Mouse (Mus musculus) kidney, postnatal 14 days (tissue): ENCODE data around the gene Ralgps2.

Experiments
- DNase-seq: peaks from one replicate; pipeline ENCODE4 v3.0.0; 2022; ENCODE audit warnings: mixed read lengths

Ralgps2 gene

GRCm38 (mm10) chr1:156901689-156902088 lies 37.7 kb downstream of the Ralgps2 start:
- no peak for DNase-seq

GRCm38 (mm10) chr1:156891561-156891960 lies 47.9 kb downstream of the Ralgps2 start:
- DNase-seq = no peak

GRCm38 (mm10) chr1:156888830-156889229 lies 50.6 kb downstream of the Ralgps2 start:
- DNase-seq = no peak

- no peak for DNase-seq
Measured at GRCm38 (mm10) chr1:156885879-156886278, 53.5 kb downstream of the Ralgps2 start.

GRCm38 (mm10) chr1:156884782-156885181 lies 54.6 kb downstream of the Ralgps2 start:
- DNase-seq = no peak

- no peak for DNase-seq
Measured at GRCm38 (mm10) chr1:156870616-156871015, 68.8 kb downstream of the Ralgps2 start.

GRCm38 (mm10) chr1:156870028-156870427 lies 69.4 kb downstream of the Ralgps2 start:
- DNase-seq = no peak

- no peak for DNase-seq
Measured at GRCm38 (mm10) chr1:156864240-156864639, 75.2 kb downstream of the Ralgps2 start.

GRCm38 (mm10) chr1:156863726-156864125 lies 75.7 kb downstream of the Ralgps2 start:
- no peak for DNase-seq

GRCm38 (mm10) chr1:156861475-156862043 lies 77.9 kb downstream of the Ralgps2 start:
- no peak for DNase-seq

GRCm38 (mm10) chr1:156860266-156860665 lies 79.2 kb downstream of the Ralgps2 start:
- DNase-seq = no peak

GRCm38 (mm10) chr1:156859711-156860250 lies 79.6 kb downstream of the Ralgps2 start:
- DNase-seq = no peak

- no peak for DNase-seq
Measured at GRCm38 (mm10) chr1:156859156-156859555, 80.3 kb downstream of the Ralgps2 start.

GRCm38 (mm10) chr1:156856666-156857065 lies 82.8 kb downstream of the Ralgps2 start:
- DNase-seq = no peak

GRCm38 (mm10) chr1:156854558-156854957 lies 84.9 kb downstream of the Ralgps2 start:
- no peak for DNase-seq

GRCm38 (mm10) chr1:156852872-156853271 lies 86.6 kb downstream of the Ralgps2 start:
- no peak for DNase-seq

- no peak for DNase-seq
Measured at GRCm38 (mm10) chr1:156852409-156852808, 87.0 kb downstream of the Ralgps2 start.

- no peak for DNase-seq
Measured at GRCm38 (mm10) chr1:156847098-156847497, 92.3 kb downstream of the Ralgps2 start.

GRCm38 (mm10) chr1:156841625-156842339 lies 97.6 kb downstream of the Ralgps2 start:
- DNase-seq = no peak

- peak; percentile 58 for DNase-seq
Measured at GRCm38 (mm10) chr1:156838695-156839094, 100.7 kb downstream of the Ralgps2 start.

- peak; percentile 17 for DNase-seq
Measured at GRCm38 (mm10) chr1:156838177-156838576, 101.2 kb downstream of the Ralgps2 start, which contains the start of gene Angptl1. TSS of gene Angptl1 (plus strand) at chr1:156838562.

- DNase-seq = peak; percentile 18
Measured at GRCm38 (mm10) chr1:156819236-156819635, 120.2 kb downstream of the Ralgps2 start.

- no peak for DNase-seq
Measured at GRCm38 (mm10) chr1:156813485-156813884, 125.9 kb downstream of the Ralgps2 start.

- no peak for DNase-seq
Measured at GRCm38 (mm10) chr1:156812716-156813115, 126.7 kb downstream of the Ralgps2 start.
